Mouse (Mus musculus): Measurements from ENCODE around the gene Rps24. TPM values are rescaled to one million over a fixed set of nuclear protein-coding genes. Genes with fewer than 3 reads are reported as not detected.

Gene Rps24
- 1,000 to 10,000 TPM in 1 of 2 experiments, 100 to 1,000 TPM in 1; 898 to 1,669 TPM for polyA plus RNA-seq (2017; shearing (Covaris generic))

DNA sequence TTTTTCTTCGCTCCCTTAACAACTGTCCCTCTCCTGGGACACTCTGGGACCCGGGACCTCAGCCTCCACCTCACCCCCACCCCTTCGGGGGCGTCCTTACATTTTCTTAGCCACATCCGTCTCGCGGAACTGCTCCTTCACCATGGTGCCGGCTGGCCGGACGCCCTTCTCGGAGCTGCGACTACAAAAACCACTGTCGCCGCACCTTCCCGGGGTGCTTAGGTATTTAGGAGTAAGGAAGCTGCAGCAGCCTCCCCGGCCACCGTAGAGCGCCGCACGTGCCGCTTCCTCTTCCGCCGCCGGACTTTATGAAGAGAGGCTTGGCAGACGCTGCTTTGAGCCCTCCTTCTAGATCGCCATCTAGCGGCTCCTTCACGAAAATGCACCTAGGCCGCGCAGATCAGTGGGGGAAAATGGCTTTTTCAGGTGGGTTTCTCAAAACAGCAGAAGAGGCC, at the start of gene Rps24, which contains the start of gene Polr3a:
Gene Rps24 (plus strand): TSS at position 353 of the 455 bp plus-strand sequence.
Gene Polr3a (minus strand): TSS at position 286 of the 455 bp plus-strand sequence.

Other genes starting within 250 kb of the Rps24 start
- 1 to 10 TPM in 1 of 2 experiments, under 1 TPM in 1; 0.27 to 1.1 TPM for gene Dlg5, start 241.2 kb upstream of the Rps24 start, polyA plus RNA-seq (2017; shearing (Covaris generic))
- gene E330034G19Rik, start 193.9 kb upstream of the Rps24 start, polyA plus RNA-seq (2017; shearing (Covaris generic)), result not detected
- gene Polr3a, start 67 bp upstream of the Rps24 start, polyA plus RNA-seq (2017; shearing (Covaris generic)), result 10 to 100 TPM; 18.5 to 20.2 TPM

Data from activated CD4-positive, CD25-positive, alpha-beta regulatory T cell (primary cell).